Mouse (Mus musculus) CH12.LX (cell line): ENCODE results near the gene Nsl1. TPM values are rescaled to one million over a fixed set of nuclear protein-coding genes. Genes with fewer than 3 reads are reported as not detected.

ENCODE experiments used
- DNase-seq: peaks from one replicate; pipeline ENCODE4 v3.0.0-alpha.2; 2013; ENCODE audit errors: extremely low read depth
- H3K27ac ChIP-seq: 2 replicates; pipeline ENCODE4 v1.5.1; 2012; ENCODE audit warnings: low read depth, mild to moderate bottlenecking, control low read depth, moderate library complexity; ENCODE audit not compliant: insufficient read depth
- H3K27me3 ChIP-seq: replicated peaks from 2 replicates; pipeline ENCODE3; 2012; ENCODE audit warnings: inconsistent platforms
- H3K36me3 ChIP-seq, 2 experiments: replicated peaks in 1 of 2; 2 replicates each; pipeline versions ENCODE3 to v1.6.1; 2012; ENCODE audit warnings: inconsistent platforms in 1 of 2, low read length in 1 of 2, mild to moderate bottlenecking in 1 of 2, mixed read lengths in 1 of 2, moderate library complexity in 1 of 2; ENCODE audit not compliant: control insufficient read depth in 1 of 2, insufficient read depth in 1 of 2
- H3K4me1 ChIP-seq, 2 experiments: 2 replicates each; pipeline ENCODE4 v1.6.1; 2012; ENCODE audit warnings: inconsistent platforms in 1 of 2, moderate library complexity in 1 of 2; ENCODE audit not compliant: insufficient read depth in 2 of 2, control insufficient read depth in 1 of 2
- H3K4me2 ChIP-seq: 2 replicates; pipeline ENCODE4 v1.6.1; 2012; ENCODE audit warnings: low read depth, mild to moderate bottlenecking, control low read depth; ENCODE audit not compliant: poor library complexity, insufficient read depth, severe bottlenecking
- H3K4me3 ChIP-seq, 3 experiments: fragments of 150-350 bp in 1 of 3; sonication (generic) in 1 of 3; replicated peaks in 1 of 3; 2 replicates each; pipeline versions ENCODE3 to v1.5.1; 2011 to 2012; ENCODE audit warnings: low read depth in 2 of 3, low read length in 2 of 3, mild to moderate bottlenecking in 2 of 3, moderate library complexity in 2 of 3, control low read depth in 1 of 3, improper control_type of control experiment in 1 of 3, inconsistent platforms in 1 of 3, mixed read lengths in 1 of 3; ENCODE audit not compliant: poor library complexity in 1 of 3
- H3K79me2 ChIP-seq: replicated peaks from 2 replicates; pipeline ENCODE4 v1.6.1; 2012; ENCODE audit warnings: mild to moderate bottlenecking, moderate library complexity; ENCODE audit not compliant: control insufficient read depth, poor library complexity, insufficient read depth, severe bottlenecking; ENCODE audit errors: extremely low read depth
- H3K9ac ChIP-seq: 2 replicates; pipeline ENCODE4 v1.6.1; 2012; ENCODE audit warnings: low read depth, mild to moderate bottlenecking, control low read depth, moderate library complexity; ENCODE audit not compliant: insufficient read depth
- H3K9me3 ChIP-seq: replicated peaks from 2 replicates; pipeline ENCODE3; 2012; ENCODE audit warnings: low read length, inconsistent platforms, mixed read lengths
- CHD1 ChIP-seq: IDR thresholded peaks from 2 replicates; pipeline ENCODE4 v1.6.1; 2012; ENCODE audit warnings: low read depth, low read length, improper control_type of control experiment, inconsistent platforms
- CHD2 ChIP-seq: IDR thresholded peaks from 2 replicates; pipeline ENCODE4 v1.6.1; 2011; ENCODE audit warnings: low read length, improper control_type of control experiment
- HCFC1 ChIP-seq: IDR thresholded peaks from 2 replicates; pipeline ENCODE4 v1.6.1; 2012; ENCODE audit warnings: low read depth, mild to moderate bottlenecking, inconsistent platforms, low read length, improper control_type of control experiment
- IRF4 ChIP-seq: IDR thresholded peaks from 2 replicates; pipeline ENCODE4 v1.6.1; 2014; ENCODE audit warnings: low read depth, mild to moderate bottlenecking, inconsistent platforms, low read length, improper control_type of control experiment
- JUN ChIP-seq: IDR thresholded peaks from 2 replicates; pipeline ENCODE4 v1.6.1; 2011; ENCODE audit warnings: low read depth, mild to moderate bottlenecking, low read length, improper control_type of control experiment, moderate library complexity; ENCODE audit not compliant: insufficient read depth
- KAT2A ChIP-seq: IDR thresholded peaks from 2 replicates; pipeline ENCODE4 v1.6.1; 2012; ENCODE audit warnings: low read length, improper control_type of control experiment, inconsistent platforms; ENCODE audit not compliant: insufficient replicate concordance
- MAFK ChIP-seq: IDR thresholded peaks from 2 replicates; pipeline ENCODE4 v1.6.1; 2011; ENCODE audit warnings: low read length, improper control_type of control experiment; ENCODE audit not compliant: insufficient replicate concordance
- MAX ChIP-seq: IDR thresholded peaks from 2 replicates; pipeline ENCODE4 v1.6.1; 2011; ENCODE audit warnings: low read length, improper control_type of control experiment
- MAZ ChIP-seq: IDR thresholded peaks from 2 replicates; pipeline ENCODE4 v1.6.1; 2012; ENCODE audit warnings: low read depth, mild to moderate bottlenecking, inconsistent platforms, low read length, improper control_type of control experiment, moderate library complexity
- MXI1 ChIP-seq: IDR thresholded peaks from 2 replicates; pipeline ENCODE4 v1.6.1; 2011; ENCODE audit warnings: mild to moderate bottlenecking, low read depth, low read length, improper control_type of control experiment
- MYC ChIP-seq: IDR thresholded peaks from 2 replicates; pipeline ENCODE4 v1.6.1; 2011; ENCODE audit warnings: low read depth, mild to moderate bottlenecking, improper control_type of control experiment, low read length
- POLR2A ChIP-seq: IDR thresholded peaks from 2 replicates; pipeline ENCODE4 v1.6.1; 2011; ENCODE audit warnings: low read depth, mild to moderate bottlenecking, improper control_type of control experiment, low read length
- SIN3A ChIP-seq: IDR thresholded peaks from 2 replicates; pipeline ENCODE4 v1.6.1; 2012; ENCODE audit warnings: low read length, improper control_type of control experiment, inconsistent platforms
- TBP ChIP-seq: conservative IDR thresholded peaks from 2 replicates; pipeline ENCODE4 v1.6.1; 2011; ENCODE audit warnings: low read depth, low read length, improper control_type of control experiment
- UBTF ChIP-seq: IDR thresholded peaks from 2 replicates; pipeline ENCODE4 v1.6.1; 2012; ENCODE audit warnings: low read depth, mild to moderate bottlenecking, inconsistent platforms, low read length, improper control_type of control experiment, moderate library complexity
- USF1 ChIP-seq: IDR thresholded peaks from 2 replicates; pipeline ENCODE4 v1.6.1; 2014; ENCODE audit warnings: low read depth, mild to moderate bottlenecking, inconsistent platforms, low read length, improper control_type of control experiment
- USF2 ChIP-seq: conservative IDR thresholded peaks from 2 replicates; pipeline ENCODE4 v1.6.1; 2011; ENCODE audit warnings: low read depth, low read length, improper control_type of control experiment
- ZC3H11A ChIP-seq: IDR thresholded peaks from 2 replicates; pipeline ENCODE4 v1.6.1; 2012; ENCODE audit warnings: low read depth, mild to moderate bottlenecking, inconsistent platforms, low read length, improper control_type of control experiment
- ZMIZ1 ChIP-seq: IDR thresholded peaks from 2 replicates; pipeline ENCODE4 v1.6.1; 2012; ENCODE audit warnings: low read depth, mild to moderate bottlenecking, inconsistent platforms, low read length, improper control_type of control experiment
- ZNF384 ChIP-seq: IDR thresholded peaks from 2 replicates; pipeline ENCODE4 v1.6.1; 2012; ENCODE audit warnings: low read depth, low read length, improper control_type of control experiment, inconsistent platforms
- dilution Hi-C: fragments of 300-500 bp; cut with MboI; formaldehyde crosslinking; loops from 2 replicates; pipeline ENCODE4 v1.14.3; 2020; ENCODE audit warnings: low sequenced_read_pairs; ENCODE audit not compliant: extremely low pct_unique_long_range_greater_than_20kb, extremely low pct_ligation_motif_present
- in situ Hi-C: fragments of 300-500 bp; cut with MboI; formaldehyde crosslinking; loops from 3 replicates; pipeline ENCODE4 v1.14.3; 2019; ENCODE audit warnings: low sequenced_read_pairs, low pct_ligation_motif_present, low pct_unique_long_range_greater_than_20kb, mixed read lengths
- polyA plus RNA-seq: library from polyadenylated mRNA; unstranded; fragments of >175 nt; gene quantifications from 2 replicates; pipeline ENCODE4 v1.2.1, GENCODE M21; 2012; ENCODE audit warnings: low read depth; ENCODE audit not compliant: insufficient read length
- total RNA-seq, 2 experiments: library from RNA; depleted of rRNA; stranded (reverse); fragments of 300-350 nt in 1 of 2; fragments of >200 nt in 1 of 2; gene quantifications; 2 replicates each; pipeline ENCODE4 v1.2.3; 2012 to 2014

Nsl1 gene
- total and polyA plus RNA-seq, 3 experiments = 16.0 to 27.1 (median 17.4) TPM

DNA sequence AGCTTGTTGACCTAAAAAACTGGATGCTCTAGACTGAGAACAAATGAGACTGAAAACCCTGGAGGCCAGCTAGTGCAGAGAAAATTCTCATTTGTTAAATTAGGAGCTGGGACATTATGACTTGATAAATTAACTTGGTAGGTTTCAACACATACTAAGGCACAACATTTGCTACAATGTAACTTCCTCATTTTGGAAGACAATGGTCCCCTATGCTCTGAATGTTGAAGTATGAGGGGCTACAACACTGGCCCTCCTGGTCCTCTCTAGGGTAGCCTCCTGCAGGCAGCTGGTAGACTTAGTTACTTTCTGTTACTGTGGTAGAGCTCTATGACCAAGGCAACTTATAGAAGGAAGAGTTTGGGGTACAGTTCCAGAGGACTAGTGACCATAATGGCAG lies 21.5 kb upstream of the Nsl1 start:
- Histone ChIP-seq H3K27ac (no peak overlapping the region), H3K4me2 (no peak overlapping the region), H3K9ac (no peak overlapping the region), H3K27me3 (no peaks in the 10 kb centered on the region)
- no peak for DNase-seq
- in situ Hi-C loops = no loop called here
- no peak for TF ChIP-seq MAZ
- no peak for TF ChIP-seq POLR2A
- no peak for TF ChIP-seq KAT2A
- no peak for TF ChIP-seq ZC3H11A
- no peak for TF ChIP-seq MAX
- TF ChIP-seq USF2 = no peak
- TF ChIP-seq HCFC1 = no peak
- TF ChIP-seq, all 38 proteins: peak for 0
- Histone ChIP-seq H3K79me2 (no peaks in the 10 kb centered on the region), H3K9me3 (no peaks in the 10 kb centered on the region), H3K4me3 (no peak overlapping the region), H3K4me1 (peaks cover 0 to 11% of the 10 kb centered on the region in 2 experiments; a peak in 2 of 4 replicates), H3K36me3 (peaks cover 0 to 13% of the 10 kb centered on the region in 2 experiments)
- dilution Hi-C loops = no loop called here

DNA sequence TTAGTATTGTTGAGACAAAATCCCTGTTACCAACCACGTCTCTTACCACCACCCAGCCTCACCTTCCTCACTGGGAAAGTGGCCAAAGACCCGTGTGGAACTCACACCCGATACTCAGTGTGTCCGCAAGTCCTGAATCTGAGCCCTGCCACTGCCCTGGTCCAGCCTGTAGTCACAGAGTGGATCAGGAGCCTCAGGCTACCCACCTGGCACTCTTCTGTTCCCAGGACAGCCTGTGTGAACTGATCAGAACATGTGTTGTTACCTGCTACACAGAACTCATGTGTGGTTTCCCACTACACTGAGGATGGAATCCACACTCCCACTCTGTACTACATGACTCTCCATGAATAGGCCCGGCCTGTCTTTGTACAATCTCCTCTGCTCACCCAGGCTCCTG lies 20.7 kb upstream of the Nsl1 start:
- Histone ChIP-seq H3K27ac (no peak overlapping the region), H3K27me3 (no peaks in the 10 kb centered on the region), H3K4me3 (no peak overlapping the region), H3K79me2 (no peaks in the 10 kb centered on the region), H3K36me3 (peaks cover 0 to 15% of the 10 kb centered on the region in 2 experiments), H3K9me3 (no peaks in the 10 kb centered on the region), H3K9ac (no peak overlapping the region), H3K4me2 (no peak overlapping the region), H3K4me1 (peaks cover 0 to 11% of the 10 kb centered on the region in 2 experiments; a peak in 2 of 4 replicates)
- no peak for DNase-seq
- TF ChIP-seq MAX = no peak
- no peak for TF ChIP-seq MYC
- no peak for TF ChIP-seq TBP
- no peak for TF ChIP-seq ZC3H11A
- no peak for TF ChIP-seq ZNF384
- TF ChIP-seq MAFK = no peak
- no peak for TF ChIP-seq CHD1
- no peak for TF ChIP-seq JUN
- TF ChIP-seq SIN3A = no peak
- TF ChIP-seq IRF4 = no peak
- no peak for TF ChIP-seq MXI1
- TF ChIP-seq CHD2 = no peak
- TF ChIP-seq ZMIZ1 = no peak
- TF ChIP-seq UBTF = no peak
- TF ChIP-seq KAT2A = no peak
- no peak for TF ChIP-seq USF1
- dilution Hi-C loops = no loop called here
- in situ Hi-C loops = no loop called here
